Mouse (Mus musculus) G1E (cell line): ENCODE results near the gene Pdcd1lg2.

Source experiments
- CTCF ChIP-seq: IDR thresholded peaks from 2 replicates; pipeline ENCODE4 v1.5.1; 2012; ENCODE audit warnings: low read depth, low read length, inconsistent platforms, mixed read lengths
- GATA2 ChIP-seq: IDR thresholded peaks from 2 replicates; pipeline ENCODE4 v1.6.1; 2012; ENCODE audit warnings: low read depth, low read length, inconsistent platforms, borderline replicate concordance
- TAL1 ChIP-seq: conservative IDR thresholded peaks from 2 replicates; pipeline ENCODE4 v1.6.1; 2012; ENCODE audit warnings: low read depth, low read length, inconsistent platforms, mixed read lengths

GRCm38 (mm10) chr19:29373438-29373837, 37.3 kb upstream of the Pdcd1lg2 start:
- no peak for TF ChIP-seq CTCF
- TF ChIP-seq TAL1: no peak
- no peak for TF ChIP-seq GATA2
